Mouse (Mus musculus): ENCODE data around the gene Ifitm10.
"Not testable (repeated sequence)": the region's sequence is repeated elsewhere in the genome, so short reads cannot be mapped to it uniquely, and the experiment has no call there.

The Ifitm10 gene

DNA sequence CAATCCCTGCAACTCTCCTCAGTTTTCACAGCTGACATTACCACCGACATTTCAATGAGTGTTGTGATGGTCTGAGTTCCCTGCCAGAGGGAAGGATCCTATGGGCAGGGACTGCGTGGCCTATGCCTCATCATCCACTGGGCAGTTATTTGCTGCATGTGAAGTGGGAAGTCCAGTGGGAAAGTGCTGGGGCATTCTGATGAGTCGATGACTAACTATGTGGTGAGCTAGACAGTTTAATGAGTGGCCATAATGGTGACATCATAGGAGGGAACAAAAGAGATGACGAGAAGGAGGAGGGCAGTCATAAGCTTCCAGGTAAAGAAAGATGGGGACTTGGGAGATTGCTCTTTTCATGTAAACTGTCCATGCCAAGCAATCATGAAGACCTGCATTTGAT is 10.4 kb downstream of the Ifitm10 start:
- DNase-seq (ENCODE audit: low spot score in 2 of 2): no peak

GRCm38 (mm10) chr7:142360743-142361142 is 12.8 kb downstream of the Ifitm10 start:
- no peak for DNase-seq (ENCODE audit: low spot score in 2 of 2)

DNA sequence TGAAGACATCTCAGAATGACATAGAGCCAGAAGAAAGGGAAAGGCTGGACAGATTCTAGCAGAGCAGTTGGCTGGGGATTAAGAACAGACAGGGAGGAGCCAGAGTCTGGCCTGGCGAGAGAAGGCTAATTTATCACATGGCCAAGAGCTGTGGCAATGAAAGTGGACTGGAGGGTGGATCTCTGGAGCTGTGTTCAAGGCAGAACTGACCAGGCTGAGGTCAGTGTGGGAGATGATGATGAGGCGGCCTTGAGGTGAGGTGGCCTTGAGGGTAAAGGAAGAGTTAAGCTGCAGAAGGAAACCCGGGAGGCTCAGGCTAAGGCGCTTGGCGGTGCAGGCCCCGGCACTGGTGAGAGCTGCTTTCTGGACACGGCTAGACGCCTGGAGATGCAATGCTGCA is 14.4 kb downstream of the Ifitm10 start:
- DNase-seq (ENCODE audit: low spot score in 2 of 2): no peak

- DNase-seq (ENCODE audit: low spot score in 2 of 2): no peak
Measured at GRCm38 (mm10) chr7:142357566-142357965, 16.0 kb downstream of the Ifitm10 start.

DNA sequence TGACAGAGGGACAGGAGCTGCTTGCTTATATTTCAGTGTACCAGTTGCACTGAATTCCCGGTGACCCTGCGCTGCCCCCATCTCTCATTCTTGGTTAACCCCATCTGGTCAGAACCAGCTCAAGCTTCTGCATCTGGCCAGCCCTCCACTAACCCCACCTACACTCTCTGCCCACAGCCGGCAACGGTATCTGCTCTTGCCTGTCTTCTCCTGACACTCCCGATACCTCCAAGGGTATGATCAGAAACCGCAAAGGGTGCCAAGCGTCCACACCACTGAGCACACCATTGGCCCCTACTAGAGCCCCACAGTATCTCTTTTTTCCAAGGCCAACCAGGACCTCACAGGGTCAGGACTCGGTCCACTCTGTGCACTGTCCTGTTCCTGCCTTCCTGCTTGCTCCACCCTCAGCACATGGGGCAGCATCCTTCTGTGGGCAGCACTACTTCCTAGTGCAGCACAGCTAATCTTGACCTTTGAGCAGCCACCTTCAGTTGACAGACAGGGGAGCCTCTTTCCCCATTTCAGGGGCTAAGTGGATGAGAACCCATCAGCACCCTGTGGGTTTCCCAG is 18.8 kb downstream of the Ifitm10 start:
- no peak for DNase-seq (ENCODE audit: low spot score in 2 of 2)

DNA sequence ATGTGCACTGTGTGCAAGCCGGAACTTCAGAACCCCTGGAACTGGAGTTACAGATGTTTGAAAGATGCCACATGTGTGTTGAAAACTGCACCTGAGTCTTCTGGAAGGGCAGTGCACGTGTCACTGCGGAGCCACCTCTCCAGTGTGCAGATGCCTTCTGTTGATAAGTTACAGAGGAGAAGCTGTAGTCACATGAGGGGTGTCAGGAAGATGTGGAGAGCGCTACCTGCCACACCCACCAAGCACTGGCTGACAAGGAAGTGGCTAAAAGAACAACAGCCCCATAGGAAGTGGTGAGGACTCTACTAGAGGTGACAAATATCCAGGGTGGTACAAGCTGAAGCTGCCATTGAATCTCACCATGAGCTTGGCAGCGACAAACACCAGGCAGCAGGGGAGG is 19.7 kb downstream of the Ifitm10 start:
- no peak for DNase-seq (ENCODE audit: low spot score in 2 of 2)

DNA sequence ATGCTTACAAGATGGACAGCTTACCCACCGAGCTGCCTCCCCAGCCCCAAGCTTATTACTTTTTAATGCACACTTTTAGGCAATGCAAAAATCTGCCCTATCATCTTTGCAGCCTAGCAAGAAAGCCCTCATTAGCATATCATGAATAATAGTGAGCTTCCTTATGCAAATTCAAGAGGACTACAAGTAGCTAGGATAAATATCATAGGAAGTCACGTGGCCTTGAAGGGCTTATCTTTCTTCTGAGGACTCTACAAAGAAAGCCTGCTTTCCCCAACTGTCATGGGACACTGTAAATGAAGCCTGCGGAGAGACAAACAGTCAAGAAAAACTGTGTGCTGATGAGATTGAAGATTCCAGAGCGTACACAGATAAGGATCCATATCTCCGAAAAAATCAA is 22.0 kb downstream of the Ifitm10 start:
- no peak for DNase-seq (ENCODE audit: low spot score in 2 of 2)

- DNase-seq (ENCODE audit: low spot score in 2 of 2): no peak
Measured at GRCm38 (mm10) chr7:142349308-142349961, 24.1 kb downstream of the Ifitm10 start.

DNA sequence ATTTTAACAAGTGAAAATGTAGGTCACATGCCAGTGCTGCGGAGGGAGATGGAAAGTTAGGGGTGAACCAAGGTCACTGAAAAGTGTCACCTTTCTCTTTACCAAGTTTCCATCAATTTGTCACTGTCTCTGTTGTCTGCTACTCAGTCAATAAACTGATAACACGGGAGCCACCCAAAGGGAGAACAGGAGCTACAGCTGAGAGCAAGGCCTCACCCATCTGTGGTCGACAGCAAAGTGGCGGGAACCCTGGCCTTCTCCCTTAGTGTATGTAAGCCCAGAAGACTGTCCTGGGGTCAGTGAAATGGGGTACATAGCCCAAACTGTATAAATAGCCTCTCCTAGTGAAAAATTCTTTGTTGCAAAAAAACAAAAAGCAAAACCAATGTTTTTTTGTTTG is 26.0 kb downstream of the Ifitm10 start:
- DNase-seq (ENCODE audit: low spot score in 2 of 2): no peak

GRCm38 (mm10) chr7:142342247-142342640 is 31.3 kb downstream of the Ifitm10 start:
- DNase-seq (ENCODE audit: low spot score in 2 of 2): no peak

- DNase-seq (ENCODE audit: low spot score in 2 of 2): no peak
Measured at GRCm38 (mm10) chr7:142341564-142342246, 31.8 kb downstream of the Ifitm10 start.

DNA sequence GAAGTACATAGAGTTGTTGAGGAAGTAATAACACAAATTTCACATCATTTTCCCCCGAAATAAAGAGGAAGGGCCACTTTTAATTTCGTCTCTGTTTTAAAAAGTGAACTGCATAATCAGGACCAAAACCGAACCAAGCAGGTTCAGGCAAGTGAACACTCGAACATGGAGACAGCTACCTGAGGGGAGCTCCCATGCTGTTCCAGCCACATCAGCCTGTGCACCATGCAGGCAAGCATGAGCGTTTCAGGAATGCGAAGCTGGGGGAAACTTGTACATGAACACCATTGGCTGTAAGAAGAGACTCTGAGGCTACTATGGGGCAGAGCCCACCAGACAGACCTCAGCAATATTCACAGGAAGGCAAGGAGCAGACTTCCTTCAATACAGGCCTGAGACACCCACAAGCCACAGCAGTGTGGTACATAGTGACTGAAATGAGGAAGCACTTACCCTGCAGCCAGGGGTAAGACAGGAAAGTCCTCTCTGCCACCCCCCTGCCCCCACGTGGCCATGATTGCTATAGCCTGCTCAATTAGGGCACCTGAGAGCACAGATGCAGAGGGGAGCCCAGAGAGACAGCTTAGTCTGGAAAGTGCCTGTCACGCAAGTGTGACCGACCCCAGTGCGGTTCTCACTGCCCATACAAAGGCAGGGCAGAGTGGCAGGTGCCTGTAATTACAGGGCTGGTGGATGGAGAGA is 33.1 kb downstream of the Ifitm10 start:
- no peak for DNase-seq (ENCODE audit: low spot score in 2 of 2)

DNA sequence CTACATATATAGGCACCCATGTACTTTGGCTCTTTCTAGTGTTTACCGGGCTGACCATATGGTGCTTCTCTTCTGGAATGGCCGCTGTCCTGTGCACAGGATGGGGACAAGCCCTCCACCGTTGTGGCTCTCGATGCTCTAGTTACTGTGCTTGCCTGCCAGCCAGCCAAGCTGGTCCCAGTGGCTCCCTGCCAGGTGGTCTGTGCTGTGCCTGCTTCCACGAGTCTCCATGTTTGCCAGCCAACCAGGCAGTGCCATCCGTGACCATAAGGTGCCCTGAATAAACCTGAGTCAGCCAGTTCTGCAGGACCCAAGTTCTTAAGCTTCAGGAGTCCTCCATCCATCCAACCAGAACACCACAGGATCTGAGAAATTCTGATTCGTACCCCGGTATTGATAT is 38.4 kb downstream of the Ifitm10 start:
- no peak for DNase-seq (ENCODE audit: low spot score in 2 of 2)

DNA sequence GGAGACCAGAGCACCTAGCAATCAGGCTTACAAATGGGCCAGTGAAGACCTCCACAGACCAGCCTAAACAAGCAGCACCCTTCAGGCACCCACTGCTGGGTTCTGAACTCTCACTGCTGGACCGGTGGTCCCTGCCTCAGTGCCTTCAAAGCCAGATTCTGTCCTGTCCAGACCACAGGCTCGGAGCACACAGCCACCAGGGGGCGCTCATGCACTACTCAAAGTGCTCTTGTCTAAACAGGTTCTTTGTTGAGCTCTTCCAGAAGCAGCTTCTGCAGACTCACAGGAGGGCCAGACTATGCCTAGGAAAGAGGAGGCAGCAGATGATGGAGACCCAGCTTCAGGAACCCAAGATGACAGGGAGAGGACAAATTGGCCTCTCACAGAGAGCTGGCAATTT is 39.3 kb downstream of the Ifitm10 start:
- peak; percentile 76 to 93 for DNase-seq (ENCODE audit: low spot score in 2 of 2)

- not testable (repeated sequence) for DNase-seq (ENCODE audit: low spot score in 2 of 2)
Measured at GRCm38 (mm10) chr7:142332741-142333140, 40.8 kb downstream of the Ifitm10 start.

- DNase-seq (ENCODE audit: low spot score in 2 of 2): no peak
Measured at GRCm38 (mm10) chr7:142331281-142331680, 42.3 kb downstream of the Ifitm10 start.

DNA sequence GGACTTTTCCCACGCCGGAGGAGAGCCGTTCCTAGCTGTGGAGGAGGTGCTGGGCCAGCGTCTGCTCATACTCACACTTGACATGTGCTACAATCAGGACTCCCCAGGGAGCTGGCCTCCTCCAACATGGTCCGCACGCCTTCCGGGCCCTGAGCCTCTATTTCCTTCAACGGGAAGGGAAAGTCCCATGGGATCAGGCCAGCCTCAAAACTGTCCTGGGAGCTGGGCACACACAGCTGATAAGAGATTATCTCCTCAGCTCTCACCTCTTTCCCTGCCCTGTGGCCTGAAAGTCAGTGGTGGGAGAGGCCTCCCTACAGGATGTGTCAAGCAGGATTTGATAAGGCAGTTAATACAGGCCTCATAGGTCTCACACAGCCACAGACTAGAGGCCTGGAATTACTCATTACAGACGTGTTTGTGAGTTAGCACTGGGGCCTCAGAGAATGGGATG is 43.3 kb downstream of the Ifitm10 start:
- no peak for DNase-seq (ENCODE audit: low spot score in 2 of 2)

DNA sequence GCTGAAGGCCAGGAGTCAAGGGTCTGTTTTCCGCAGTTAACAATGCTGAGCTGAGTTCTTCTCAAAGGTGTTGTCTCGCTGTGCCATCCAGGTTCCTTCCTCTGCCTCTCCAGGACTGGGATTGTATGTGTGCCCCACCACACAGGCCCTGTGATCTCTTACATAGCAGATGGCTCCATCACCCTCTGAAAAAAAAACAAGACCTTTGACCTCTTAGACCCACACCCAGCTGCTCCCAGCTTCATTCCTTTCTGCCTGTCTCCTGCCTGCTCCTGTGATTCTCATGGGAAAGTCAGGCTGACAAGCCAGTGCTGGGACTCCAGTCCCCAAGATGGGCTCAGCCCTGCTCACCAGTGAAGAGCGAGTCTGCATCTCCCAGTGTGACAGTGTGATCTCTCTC is 45.0 kb downstream of the Ifitm10 start:
- DNase-seq (ENCODE audit: low spot score in 2 of 2): no peak

DNA sequence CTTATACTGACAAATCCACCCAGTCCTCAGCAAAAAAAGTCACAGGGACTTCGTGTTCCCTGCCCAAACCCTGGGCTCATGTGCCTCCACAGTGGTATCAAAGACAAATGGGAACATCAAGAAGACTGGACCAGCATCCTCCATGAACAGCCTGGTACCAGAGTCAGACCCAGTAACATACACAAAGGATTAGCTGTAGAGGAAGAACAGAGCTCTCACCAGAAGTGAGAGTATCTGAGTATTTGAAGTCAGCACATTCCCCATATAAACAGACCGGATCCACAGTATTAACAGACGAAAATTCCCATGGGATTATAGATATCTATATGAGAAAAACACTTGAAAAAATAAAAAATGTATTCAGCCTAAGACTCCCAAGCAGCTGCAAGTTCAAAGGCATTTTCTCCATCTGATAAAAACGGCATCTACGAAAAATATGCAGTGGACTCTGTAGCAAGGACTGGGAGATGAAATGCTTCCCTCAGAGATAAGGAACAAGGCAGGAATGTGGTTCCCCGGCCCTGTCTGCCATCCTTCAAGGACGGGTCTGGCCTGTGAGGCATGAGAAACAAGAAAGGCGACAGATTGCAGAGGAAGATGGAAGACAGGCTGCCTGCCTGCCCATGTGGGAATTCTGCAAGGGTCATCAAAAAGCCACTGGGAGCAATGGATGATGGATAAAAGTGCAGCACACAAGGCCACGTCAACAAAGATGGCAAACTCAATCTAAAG is 46.7 kb downstream of the Ifitm10 start:
- DNase-seq (ENCODE audit: low spot score in 2 of 2): no peak

GRCm38 (mm10) chr7:142323396-142324117 is 50.0 kb downstream of the Ifitm10 start:
- no peak for DNase-seq (ENCODE audit: low spot score in 2 of 2)

- DNase-seq (ENCODE audit: low spot score in 2 of 2): no peak
Measured at GRCm38 (mm10) chr7:142322641-142323040, 50.9 kb downstream of the Ifitm10 start.

Data from urinary bladder, postnatal 4 days (tissue).